Mouse (Mus musculus): ENCODE results near the gene Cdc42se2. TPM values are rescaled to one million over a fixed set of nuclear protein-coding genes. Genes with fewer than 3 reads are reported as not detected.

Cdc42se2 gene
- total and polyA plus RNA-seq, 3 experiments = 97.4 to 227 (median 99.1) TPM

DNA sequence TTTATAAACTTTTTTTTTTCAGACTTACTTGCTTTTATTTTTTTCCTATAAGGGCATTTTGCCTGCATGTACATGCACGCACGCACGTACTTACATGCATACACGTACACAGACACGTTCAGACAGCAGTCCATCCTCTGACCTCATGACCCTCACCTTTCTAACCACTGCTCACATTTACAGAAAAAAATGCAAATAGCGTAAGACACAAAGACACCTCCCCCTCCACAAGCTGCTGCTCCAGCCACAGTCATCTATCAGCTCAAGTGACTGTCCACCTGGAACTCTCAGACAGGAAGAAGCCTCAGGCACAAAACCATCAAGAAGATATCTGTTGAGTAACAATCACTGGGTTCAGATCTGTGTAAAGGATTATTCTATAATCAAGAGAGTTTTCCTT, 5.2 kb downstream of the Cdc42se2 start (continued):
- TF ChIP-seq ZMIZ1 (IDR thresholded peaks at IDR 0.05; ENCODE audit: low read depth, low read length) (0 out of 2 replicates have a peak, but pooled peaks have one; percentile 49), SIN3A (IDR thresholded peaks at IDR 0.05; ENCODE audit: low read length) (peak; percentile 92), USF2 (conservative IDR thresholded peaks at IDR 0.05; ENCODE audit: low read depth, low read length) (no peak), TBP (conservative IDR thresholded peaks at IDR 0.05; ENCODE audit: low read depth, low read length) (0 out of 2 replicates have a peak, but pooled peaks have one; percentile 57), POLR2A (IDR thresholded peaks at IDR 0.05; ENCODE audit: low read depth, low read length) (no peak; the same call in 1 of the 2 replicates)

DNA sequence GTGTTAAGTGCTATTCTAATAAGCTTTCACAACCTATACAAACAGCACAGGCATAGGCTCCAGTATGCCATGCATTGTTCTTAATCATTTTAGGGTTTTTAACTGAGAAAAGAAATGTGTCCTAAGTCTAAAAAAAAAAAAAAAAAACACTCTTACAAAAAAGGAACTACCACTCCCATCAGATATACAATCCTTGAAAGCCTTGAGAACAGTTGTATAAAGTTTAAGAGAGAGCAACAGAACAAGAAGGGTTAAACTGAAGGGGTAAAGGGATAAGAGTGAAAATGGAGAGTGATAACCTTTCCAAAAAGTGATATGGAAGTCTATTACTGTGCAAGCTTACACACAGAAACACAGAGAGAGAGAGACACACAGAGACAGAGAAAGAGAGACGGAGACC, 7.5 kb downstream of the Cdc42se2 start:
- Histone ChIP-seq H3K4me2 (ENCODE audit: insufficient read depth, low read depth, poor library complexity, severe bottlenecking) (no peak overlapping the region), H3K79me2 (replicated peaks; ENCODE audit: control insufficient read depth, extremely low read depth, insufficient read depth, poor library complexity, severe bottlenecking) (peaks cover 86% of the 10 kb centered on the region), H3K36me3 (replicated peaks in 1 of 2; ENCODE audit: control insufficient read depth in 1 of 2, insufficient read depth in 1 of 2, low read length in 1 of 2) (peaks cover 0 to 11% of the 10 kb centered on the region in 2 experiments), H3K9me3 (replicated peaks; ENCODE audit: low read length) (no peaks in the 10 kb centered on the region), H3K4me1 (ENCODE audit: control insufficient read depth in 1 of 2, insufficient read depth in 2 of 2) (peaks cover 26 to 97% of the 10 kb centered on the region in 2 experiments), H3K27me3 (replicated peaks) (no peaks in the 10 kb centered on the region), H3K4me3 (replicated peaks in 1 of 3; ENCODE audit: low read depth in 2 of 3, low read length in 2 of 3, poor library complexity in 1 of 3) (no peak overlapping the region), H3K9ac (ENCODE audit: insufficient read depth, low read depth) (no peak overlapping the region), H3K27ac (ENCODE audit: insufficient read depth, low read depth) (no peak overlapping the region)
- TF ChIP-seq NRF1 (IDR thresholded peaks at IDR 0.05; ENCODE audit: low read depth, low read length) (no peak), ZKSCAN1 (IDR thresholded peaks at IDR 0.05; ENCODE audit: borderline replicate concordance, low read depth, low read length) (no peak), ZNF384 (IDR thresholded peaks at IDR 0.05; ENCODE audit: low read depth, low read length) (peak; percentile 60; the same call in 1 of the 2 replicates), ZMIZ1 (IDR thresholded peaks at IDR 0.05; ENCODE audit: low read depth, low read length) (no peak)
- no peak for DNase-seq (ENCODE audit: extremely low read depth)
- in situ Hi-C loops (cut with MboI; ENCODE audit: low pct_ligation_motif_present, low pct_unique_long_range_greater_than_20kb, low sequenced_read_pairs) (loop anchor here (5.0 to 10.0 kb wide), 2 partner anchors 38 to 75 kb away; no protein-coding TSS in a partner anchor), dilution Hi-C loops (cut with MboI; ENCODE audit: extremely low pct_ligation_motif_present, extremely low pct_unique_long_range_greater_than_20kb, low sequenced_read_pairs) (no loop called here)

DNA sequence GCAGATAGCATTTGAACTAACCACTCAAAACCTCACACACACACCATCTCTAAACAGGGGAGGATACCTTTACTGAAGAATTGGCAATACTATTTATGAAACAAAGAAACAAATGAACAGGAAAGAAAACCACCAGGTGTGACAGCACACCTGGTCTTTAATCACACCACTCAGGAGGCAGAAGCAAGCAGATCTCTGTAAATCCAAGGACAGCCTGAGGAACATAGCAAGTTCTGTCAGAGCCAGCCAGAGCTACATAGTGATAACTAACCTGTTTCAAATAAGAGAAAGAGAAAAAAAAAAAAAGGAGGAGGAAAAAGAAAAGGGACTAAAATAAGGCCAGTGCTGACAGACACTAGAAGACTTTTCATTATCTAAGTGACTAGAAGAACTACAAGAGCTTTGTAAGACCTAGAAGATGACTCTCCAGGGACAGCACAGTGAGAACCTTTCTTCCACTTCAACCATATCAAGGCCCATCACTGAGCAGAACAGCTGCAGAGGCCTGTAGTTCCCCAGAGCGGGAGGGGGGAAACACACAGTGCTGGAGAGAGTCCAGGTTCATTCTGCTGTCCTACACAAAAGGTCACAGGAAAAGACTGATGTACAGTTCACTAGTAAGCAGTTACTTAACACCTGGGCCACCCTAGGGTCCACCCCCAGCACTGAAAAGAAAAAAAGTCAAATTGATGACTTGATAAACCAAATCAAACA, 9.2 kb downstream of the Cdc42se2 start:
- Histone ChIP-seq H3K79me2 (replicated peaks; ENCODE audit: control insufficient read depth, extremely low read depth, insufficient read depth, poor library complexity, severe bottlenecking) (peaks cover 86% of the 10 kb centered on the region), H3K27me3 (replicated peaks) (no peaks in the 10 kb centered on the region), H3K27ac (ENCODE audit: insufficient read depth, low read depth) (peak overlapping the region; percentile 87), H3K4me1 (ENCODE audit: control insufficient read depth in 1 of 2, insufficient read depth in 2 of 2) (peaks cover 21 to 97% of the 10 kb centered on the region in 2 experiments), H3K36me3 (replicated peaks in 1 of 2; ENCODE audit: control insufficient read depth in 1 of 2, insufficient read depth in 1 of 2, low read length in 1 of 2) (peaks cover 0 to 7% of the 10 kb centered on the region in 2 experiments), H3K4me3 (replicated peaks in 1 of 3; ENCODE audit: low read depth in 2 of 3, low read length in 2 of 3, poor library complexity in 1 of 3) (no peak overlapping the region), H3K4me2 (ENCODE audit: insufficient read depth, low read depth, poor library complexity, severe bottlenecking) (peak overlapping the region; percentile 91), H3K9me3 (replicated peaks; ENCODE audit: low read length) (no peaks in the 10 kb centered on the region), H3K9ac (ENCODE audit: insufficient read depth, low read depth) (peak overlapping the region; percentile 25)
- dilution Hi-C loops (cut with MboI; ENCODE audit: extremely low pct_ligation_motif_present, extremely low pct_unique_long_range_greater_than_20kb, low sequenced_read_pairs) (no loop called here), in situ Hi-C loops (cut with MboI; ENCODE audit: low pct_ligation_motif_present, low pct_unique_long_range_greater_than_20kb, low sequenced_read_pairs) (loop anchor here (5.0 to 10.0 kb wide), 2 partner anchors 36 to 77 kb away; no protein-coding TSS in a partner anchor)
- DNase-seq (ENCODE audit: extremely low read depth) = peak; percentile 91
- TF ChIP-seq BHLHE40 (IDR thresholded peaks at IDR 0.05; ENCODE audit: low read depth, low read length) (peak; percentile 67), KAT2A (IDR thresholded peaks at IDR 0.05; ENCODE audit: insufficient replicate concordance, low read length) (no peak), JUN (IDR thresholded peaks at IDR 0.05; ENCODE audit: insufficient read depth, low read depth, low read length) (peak; percentile 69), SIN3A (IDR thresholded peaks at IDR 0.05; ENCODE audit: low read length) (peak; percentile 53; the same call in 1 of the 2 replicates), IRF4 (IDR thresholded peaks at IDR 0.05; ENCODE audit: low read depth, low read length) (peak; percentile 91), MAZ (IDR thresholded peaks at IDR 0.05; ENCODE audit: low read depth, low read length) (peak; percentile 99), SMC3 (IDR thresholded peaks at IDR 0.05; ENCODE audit: low read depth, low read length) (peak; percentile 27), RCOR1 (conservative IDR thresholded peaks at IDR 0.05; ENCODE audit: low read depth, low read length) (0 out of 2 replicates have a peak, but pooled peaks have one; percentile 53), TCF12 (IDR thresholded peaks at IDR 0.05; ENCODE audit: low read depth, low read length) (peak; percentile 94), MXI1 (IDR thresholded peaks at IDR 0.05; ENCODE audit: low read depth, low read length) (no peak; the same call in 1 of the 2 replicates), UBTF (IDR thresholded peaks at IDR 0.05; ENCODE audit: low read depth, low read length) (peak; percentile 60; the same call in 1 of the 2 replicates), CHD1 (IDR thresholded peaks at IDR 0.05; ENCODE audit: low read depth, low read length) (peak; percentile 34), ZKSCAN1 (IDR thresholded peaks at IDR 0.05; ENCODE audit: borderline replicate concordance, low read depth, low read length) (no peak), EP300 (IDR thresholded peaks at IDR 0.05; ENCODE audit: low read length) (peak; percentile 79), MAX (IDR thresholded peaks at IDR 0.05; ENCODE audit: low read length) (no peak), CHD2 (IDR thresholded peaks at IDR 0.05; ENCODE audit: low read length) (peak; percentile 49; the same call in 1 of the 2 replicates), MAFK (IDR thresholded peaks at IDR 0.05; ENCODE audit: insufficient replicate concordance, low read length) (0 out of 2 replicates have a peak, but pooled peaks have one; percentile 9), JUND (conservative IDR thresholded peaks at IDR 0.05; ENCODE audit: low read depth, low read length) (peak; percentile 59; the same call in 1 of the 2 replicates), ELF1 (IDR thresholded peaks at IDR 0.05; ENCODE audit: low read depth, low read length) (peak; percentile 17; the same call in 1 of the 2 replicates), ETS1 (conservative IDR thresholded peaks at IDR 0.05; ENCODE audit: low read depth, low read length) (peak; percentile 90), HCFC1 (IDR thresholded peaks at IDR 0.05; ENCODE audit: low read depth, low read length) (no peak), MEF2A (IDR thresholded peaks at IDR 0.05; ENCODE audit: borderline replicate concordance, low read depth, low read length) (peak; percentile 84)
